Mouse (Mus musculus): ENCODE results near the gene Rtp4. TPM values are rescaled to one million over a fixed set of nuclear protein-coding genes. Genes with fewer than 3 reads are reported as not detected.

Rtp4 gene
- polyA plus RNA-seq, 1 experiment from 2014 or later: 8.4 TPM

DNA sequence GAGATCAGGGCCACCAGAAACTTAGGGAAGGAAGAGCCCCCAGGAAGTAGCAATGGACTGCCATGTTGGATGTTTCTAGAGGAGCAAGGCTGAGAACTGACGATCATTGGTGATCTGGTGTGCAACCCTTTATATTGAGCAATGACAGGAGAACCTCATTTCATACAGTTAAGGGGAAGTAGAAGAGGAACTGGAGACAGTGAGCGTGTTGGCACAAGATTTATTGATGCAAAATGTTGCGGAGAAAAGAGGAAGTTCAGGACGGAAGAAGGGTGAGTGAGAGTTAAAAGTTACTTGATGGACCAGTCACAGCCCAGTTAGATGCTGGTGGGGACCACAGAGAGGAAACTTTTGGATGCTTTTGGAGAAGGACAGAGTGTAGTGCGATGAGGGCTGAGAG lies 37.1 kb downstream of the Rtp4 start:
- Histone ChIP-seq H3K27me3 (ENCODE audit: insufficient read depth, low read length) (no peaks in the 10 kb centered on the region), H3K36me3 (ENCODE audit: insufficient read depth, low read length) (no peaks in the 10 kb centered on the region), H3K9me3 (ENCODE audit: low read length) (no peaks in the 10 kb centered on the region), H3K27ac (ENCODE audit: low read length) (no peak overlapping the region), H3K4me3 (ENCODE audit: low read length) (no peak overlapping the region), H3K4me2 (replicated peaks; ENCODE audit: low read depth, low read length) (no peak overlapping the region), H3K4me1 (ENCODE audit: insufficient read depth, low read length) (0 out of 2 replicates have a peak, but pooled peaks cover 3% of the 10 kb centered on the region), H3K9ac (replicated peaks; ENCODE audit: low read length) (no peak overlapping the region)
- ATAC-seq (ENCODE audit: low FRiP score, low TSS enrichment): no peak
- 86% methylated on average over 5 of the region's 5 CpGs for WGBS

DNA sequence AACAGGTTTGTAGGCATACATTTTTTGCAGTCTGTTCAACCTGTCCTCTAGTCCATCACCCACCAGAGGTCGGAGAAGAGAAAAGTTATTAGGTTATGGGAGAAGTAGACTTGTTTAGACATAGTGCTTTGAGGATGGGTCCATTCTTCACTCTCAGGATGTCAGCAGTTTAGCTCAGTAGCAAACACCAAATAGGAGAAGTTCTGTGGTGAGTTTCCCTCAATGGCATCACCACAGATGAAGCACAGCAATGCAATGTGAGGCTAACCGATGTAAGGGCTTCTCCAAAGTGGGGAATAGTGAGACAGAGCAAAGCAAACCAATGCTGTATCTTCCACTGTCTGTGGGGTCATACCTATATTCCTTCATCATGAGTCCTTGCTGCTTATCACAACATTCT lies 37.6 kb downstream of the Rtp4 start:
- Histone ChIP-seq H3K9ac (replicated peaks; ENCODE audit: low read length) (no peak overlapping the region), H3K4me3 (ENCODE audit: low read length) (no peak overlapping the region), H3K4me2 (replicated peaks; ENCODE audit: low read depth, low read length) (no peak overlapping the region), H3K36me3 (ENCODE audit: insufficient read depth, low read length) (no peaks in the 10 kb centered on the region), H3K9me3 (ENCODE audit: low read length) (no peaks in the 10 kb centered on the region), H3K27ac (ENCODE audit: low read length) (no peak overlapping the region), H3K4me1 (ENCODE audit: insufficient read depth, low read length) (0 out of 2 replicates have a peak, but pooled peaks cover 3% of the 10 kb centered on the region), H3K27me3 (ENCODE audit: insufficient read depth, low read length) (no peaks in the 10 kb centered on the region)
- ATAC-seq (ENCODE audit: low FRiP score, low TSS enrichment): no peak
- WGBS: 89% methylated on average over 2 of the region's 2 CpGs

DNA sequence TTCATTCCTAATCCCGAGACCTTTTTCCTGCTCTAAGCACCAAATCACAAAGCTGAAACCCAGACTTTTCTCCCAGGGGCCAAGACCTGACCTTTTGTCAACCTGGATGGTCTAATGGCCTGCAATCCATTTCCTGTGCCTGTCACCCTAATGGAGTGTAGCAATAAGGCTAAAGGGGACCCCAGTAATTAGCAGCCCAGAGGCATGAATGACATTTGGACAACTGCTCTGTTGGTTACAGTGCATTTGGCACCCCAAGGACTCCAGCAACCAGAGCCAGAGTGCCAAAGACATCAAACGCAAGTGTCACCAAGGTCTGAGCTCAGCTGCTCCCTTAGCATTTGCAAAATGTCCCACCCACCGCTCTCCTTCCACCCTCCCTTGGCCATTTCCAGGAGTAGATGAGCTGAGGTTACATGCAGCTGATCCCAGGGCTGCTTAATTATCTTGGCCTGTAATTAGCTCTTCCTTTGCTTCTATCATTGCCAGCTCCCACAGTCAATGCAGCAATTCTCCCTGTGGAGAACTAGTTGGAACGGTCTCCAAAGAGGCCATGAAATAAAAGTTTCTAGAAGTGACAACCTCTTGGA lies 48.4 kb downstream of the Rtp4 start:
- Histone ChIP-seq H3K4me3 (ENCODE audit: low read length) (no peak overlapping the region), H3K27ac (ENCODE audit: low read length) (no peak overlapping the region), H3K4me1 (ENCODE audit: insufficient read depth, low read length) (no peaks in the 10 kb centered on the region), H3K36me3 (ENCODE audit: insufficient read depth, low read length) (no peaks in the 10 kb centered on the region), H3K27me3 (ENCODE audit: insufficient read depth, low read length) (no peaks in the 10 kb centered on the region), H3K9ac (replicated peaks; ENCODE audit: low read length) (no peak overlapping the region), H3K4me2 (replicated peaks; ENCODE audit: low read depth, low read length) (no peak overlapping the region), H3K9me3 (ENCODE audit: low read length) (no peaks in the 10 kb centered on the region)
- WGBS: 26% methylated on average over 4 of the region's 4 CpGs
- no peak for ATAC-seq (ENCODE audit: low FRiP score, low TSS enrichment)

DNA sequence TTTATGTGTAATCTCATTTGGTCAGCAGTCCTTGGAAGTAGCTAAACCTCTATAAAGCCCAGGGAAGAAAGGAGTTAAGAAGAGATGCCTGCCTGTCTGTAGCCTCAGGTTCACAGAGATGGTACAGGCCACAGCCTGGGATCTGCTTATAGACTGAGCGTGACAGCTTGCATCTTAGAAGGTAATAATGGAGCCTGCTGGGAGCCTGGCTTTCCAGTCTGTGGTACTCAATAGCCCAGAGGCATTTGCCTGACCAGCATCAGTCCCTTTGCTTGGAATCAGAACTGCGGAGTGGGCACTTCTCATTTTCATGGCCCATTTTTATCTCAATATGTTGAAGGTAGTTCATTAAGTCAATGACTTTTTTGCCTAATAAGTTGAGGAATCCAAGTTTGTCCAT lies 54.5 kb downstream of the Rtp4 start:
- H3K36me3 ChIP-seq (ENCODE audit: insufficient read depth, low read length): no peaks in the 10 kb centered on the region
- H3K4me1 ChIP-seq (ENCODE audit: insufficient read depth, low read length): no peaks in the 10 kb centered on the region
- H3K4me2 ChIP-seq (replicated peaks; ENCODE audit: low read depth, low read length): no peak overlapping the region
- WGBS: 93% methylated on average over 2 of the region's 2 CpGs
- no peak overlapping the region for H3K9ac ChIP-seq (replicated peaks; ENCODE audit: low read length)
- no peaks in the 10 kb centered on the region for H3K27me3 ChIP-seq (ENCODE audit: insufficient read depth, low read length)
- no peaks in the 10 kb centered on the region for H3K9me3 ChIP-seq (ENCODE audit: low read length)
- H3K4me3 ChIP-seq (ENCODE audit: low read length): no peak overlapping the region
- no peak for ATAC-seq (ENCODE audit: low FRiP score, low TSS enrichment)
- H3K27ac ChIP-seq (ENCODE audit: low read length): no peak overlapping the region

DNA sequence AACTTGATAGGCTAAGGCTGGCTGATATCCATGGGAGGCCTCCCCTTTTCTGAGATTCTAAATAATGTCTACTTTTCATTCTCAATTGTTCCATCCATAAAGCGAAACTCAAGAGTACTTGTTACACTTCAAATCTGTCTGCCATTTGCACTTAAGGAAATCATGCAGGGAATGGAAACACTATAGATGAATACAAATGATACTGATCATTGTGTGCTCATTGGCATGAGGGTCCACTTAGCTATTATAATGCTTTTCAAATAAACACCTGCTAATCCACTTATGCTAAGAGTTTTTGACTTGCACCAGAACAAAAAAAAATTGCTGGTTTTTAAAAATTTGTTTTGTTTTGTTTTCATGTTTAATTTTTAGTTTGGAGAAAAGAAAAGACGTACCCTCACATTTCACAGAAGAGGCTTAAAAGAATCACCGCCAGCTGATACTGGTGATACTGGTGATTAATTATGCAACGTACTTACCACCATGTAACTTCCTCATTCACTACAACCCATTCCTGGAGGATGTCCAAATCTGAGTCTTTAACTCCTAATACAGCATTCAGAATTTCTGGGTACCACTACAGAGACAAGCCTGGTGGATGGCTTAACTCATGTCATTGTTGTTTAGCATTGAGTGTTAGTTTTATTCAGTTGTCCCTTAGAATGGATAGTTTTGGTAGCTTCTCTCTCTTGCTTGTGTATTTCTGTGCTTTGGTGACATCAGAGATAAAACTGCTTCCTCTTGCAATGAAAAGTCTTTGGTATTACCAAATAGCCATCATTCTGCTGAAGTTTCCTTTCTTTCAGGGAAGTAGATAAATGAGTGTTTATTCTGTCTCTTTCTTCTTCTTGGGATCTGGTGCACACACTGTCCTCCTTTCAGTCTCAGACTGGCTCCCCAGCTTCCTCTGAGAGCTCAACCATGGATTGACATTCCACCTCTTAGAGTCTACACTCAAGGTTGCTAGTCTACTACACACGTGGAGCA lies 71.3 kb downstream of the Rtp4 start:
- no peaks in the 10 kb centered on the region for H3K27me3 ChIP-seq (ENCODE audit: insufficient read depth, low read length)
- no peaks in the 10 kb centered on the region for H3K4me1 ChIP-seq (ENCODE audit: insufficient read depth, low read length)
- ATAC-seq (ENCODE audit: low FRiP score, low TSS enrichment): no peak
- H3K4me2 ChIP-seq (replicated peaks; ENCODE audit: low read depth, low read length): no peak overlapping the region
- H3K4me3 ChIP-seq (ENCODE audit: low read length): no peak overlapping the region
- no peaks in the 10 kb centered on the region for H3K36me3 ChIP-seq (ENCODE audit: insufficient read depth, low read length)
- H3K27ac ChIP-seq (ENCODE audit: low read length): no peak overlapping the region
- WGBS: 82% methylated on average over 5 of the region's 5 CpGs
- H3K9me3 ChIP-seq (ENCODE audit: low read length): peaks cover 11% of the 10 kb centered on the region
- H3K9ac ChIP-seq (replicated peaks; ENCODE audit: low read length): no peak overlapping the region

DNA sequence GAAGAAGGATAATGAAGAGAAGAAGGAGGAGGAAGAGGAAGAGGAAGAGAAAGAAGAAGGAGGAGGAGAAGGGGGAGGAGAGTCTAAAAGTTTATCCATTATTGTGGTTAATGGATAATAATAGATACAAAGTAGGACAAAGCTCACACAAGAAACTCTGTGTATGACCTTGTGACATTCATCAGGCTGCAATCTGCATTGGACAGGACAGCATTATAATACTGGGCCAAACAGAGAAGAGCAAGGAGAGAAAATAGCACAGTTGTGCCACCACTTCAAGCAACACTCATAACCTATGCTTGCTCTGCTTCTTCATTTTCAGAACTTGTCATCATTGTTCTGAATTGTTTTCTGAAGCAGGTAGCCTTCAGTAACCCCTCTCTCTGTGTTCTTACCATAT lies 72.4 kb downstream of the Rtp4 start:
- no peak for ATAC-seq (ENCODE audit: low FRiP score, low TSS enrichment)
- Histone ChIP-seq H3K27ac (ENCODE audit: low read length) (no peak overlapping the region), H3K4me1 (ENCODE audit: insufficient read depth, low read length) (no peaks in the 10 kb centered on the region), H3K9ac (replicated peaks; ENCODE audit: low read length) (no peak overlapping the region), H3K4me2 (replicated peaks; ENCODE audit: low read depth, low read length) (no peak overlapping the region), H3K9me3 (ENCODE audit: low read length) (peaks cover 11% of the 10 kb centered on the region), H3K36me3 (ENCODE audit: insufficient read depth, low read length) (no peaks in the 10 kb centered on the region), H3K27me3 (ENCODE audit: insufficient read depth, low read length) (no peaks in the 10 kb centered on the region), H3K4me3 (ENCODE audit: low read length) (no peak overlapping the region)

DNA sequence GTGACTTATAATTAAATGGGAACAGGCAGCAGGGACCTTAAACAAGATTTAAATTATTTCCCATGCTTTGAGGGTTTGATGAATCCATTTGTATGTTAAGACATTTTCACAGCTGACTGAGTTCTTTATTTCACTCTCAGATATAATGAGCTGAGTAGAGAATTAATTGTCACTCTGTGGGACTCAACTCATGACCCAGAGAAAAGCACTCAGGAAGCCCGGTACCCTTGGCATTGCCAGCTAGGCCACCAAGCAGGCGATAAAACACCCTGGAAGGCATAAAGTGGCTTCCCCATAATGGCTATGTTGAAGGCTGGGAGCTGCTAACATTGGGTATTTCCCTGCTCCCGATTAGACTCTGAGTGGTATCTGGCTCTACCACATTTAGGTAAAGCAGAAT lies 76.6 kb downstream of the Rtp4 start:
- H3K9me3 ChIP-seq (ENCODE audit: low read length): no peaks in the 10 kb centered on the region
- H3K36me3 ChIP-seq (ENCODE audit: insufficient read depth, low read length): no peaks in the 10 kb centered on the region
- H3K4me2 ChIP-seq (replicated peaks; ENCODE audit: low read depth, low read length): no peak overlapping the region
- H3K4me3 ChIP-seq (ENCODE audit: low read length): no peak overlapping the region
- H3K27me3 ChIP-seq (ENCODE audit: insufficient read depth, low read length): no peaks in the 10 kb centered on the region
- no peaks in the 10 kb centered on the region for H3K4me1 ChIP-seq (ENCODE audit: insufficient read depth, low read length)
- no peak overlapping the region for H3K9ac ChIP-seq (replicated peaks; ENCODE audit: low read length)
- ATAC-seq (ENCODE audit: low FRiP score, low TSS enrichment): no peak
- 83% methylated on average over 3 of the region's 3 CpGs for WGBS
- H3K27ac ChIP-seq (ENCODE audit: low read length): no peak overlapping the region

DNA sequence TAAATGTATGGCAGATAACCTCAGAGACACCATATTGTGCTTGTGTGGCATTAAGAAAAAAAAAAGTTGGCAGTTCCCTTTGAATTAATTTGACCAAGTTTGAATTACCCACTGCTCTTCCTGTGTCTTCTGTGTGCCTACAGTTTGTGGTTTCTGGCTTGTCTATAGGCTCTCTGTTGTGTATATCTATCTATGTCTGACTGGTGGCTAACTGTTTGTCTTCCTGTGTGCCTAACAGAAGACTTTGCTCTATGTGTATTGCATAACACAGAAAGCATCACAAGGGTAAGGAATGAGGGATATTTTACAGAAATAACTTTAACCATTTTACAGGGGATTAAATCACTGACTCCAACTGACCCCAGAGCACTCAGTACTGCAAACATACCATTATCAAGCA lies 77.9 kb downstream of the Rtp4 start:
- no peak overlapping the region for H3K4me2 ChIP-seq (replicated peaks; ENCODE audit: low read depth, low read length)
- H3K4me1 ChIP-seq (ENCODE audit: insufficient read depth, low read length): no peaks in the 10 kb centered on the region
- H3K9ac ChIP-seq (replicated peaks; ENCODE audit: low read length): no peak overlapping the region
- H3K27me3 ChIP-seq (ENCODE audit: insufficient read depth, low read length): no peaks in the 10 kb centered on the region
- no peak overlapping the region for H3K4me3 ChIP-seq (ENCODE audit: low read length)
- H3K9me3 ChIP-seq (ENCODE audit: low read length): no peaks in the 10 kb centered on the region
- no peak overlapping the region for H3K27ac ChIP-seq (ENCODE audit: low read length)
- H3K36me3 ChIP-seq (ENCODE audit: insufficient read depth, low read length): no peaks in the 10 kb centered on the region
- no peak for ATAC-seq (ENCODE audit: low FRiP score, low TSS enrichment)

DNA sequence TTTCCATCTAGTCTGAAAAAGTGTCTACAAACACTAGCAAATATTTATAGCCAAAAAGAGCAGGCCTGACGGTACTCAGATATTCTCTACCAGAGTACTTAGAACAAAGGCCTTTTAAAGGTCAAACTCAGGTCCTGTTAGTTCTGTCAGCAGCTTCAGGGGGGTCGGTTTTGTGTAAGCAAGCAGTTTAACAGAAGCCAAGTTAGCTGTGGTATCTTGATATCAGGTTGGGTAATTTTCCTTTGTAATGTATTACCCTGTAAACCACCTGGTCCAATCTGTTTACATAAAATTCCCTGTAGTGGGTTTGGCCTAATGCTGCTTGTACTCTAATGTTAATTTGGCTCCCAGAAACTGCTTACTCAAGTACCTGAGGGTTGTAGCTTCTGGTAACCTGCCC lies 86.1 kb downstream of the Rtp4 start:
- no peak overlapping the region for H3K4me3 ChIP-seq (ENCODE audit: low read length)
- H3K4me1 ChIP-seq (ENCODE audit: insufficient read depth, low read length): no peaks in the 10 kb centered on the region
- ATAC-seq (ENCODE audit: low FRiP score, low TSS enrichment): no peak
- H3K27ac ChIP-seq (ENCODE audit: low read length): no peak overlapping the region
- WGBS: 59% methylated on average over 2 of the region's 2 CpGs
- H3K4me2 ChIP-seq (replicated peaks; ENCODE audit: low read depth, low read length): no peak overlapping the region
- H3K27me3 ChIP-seq (ENCODE audit: insufficient read depth, low read length): no peaks in the 10 kb centered on the region
- H3K9ac ChIP-seq (replicated peaks; ENCODE audit: low read length): no peak overlapping the region
- H3K9me3 ChIP-seq (ENCODE audit: low read length): peaks cover 5% of the 10 kb centered on the region; the same call in 1 of the 2 replicates
- no peaks in the 10 kb centered on the region for H3K36me3 ChIP-seq (ENCODE audit: insufficient read depth, low read length)

DNA sequence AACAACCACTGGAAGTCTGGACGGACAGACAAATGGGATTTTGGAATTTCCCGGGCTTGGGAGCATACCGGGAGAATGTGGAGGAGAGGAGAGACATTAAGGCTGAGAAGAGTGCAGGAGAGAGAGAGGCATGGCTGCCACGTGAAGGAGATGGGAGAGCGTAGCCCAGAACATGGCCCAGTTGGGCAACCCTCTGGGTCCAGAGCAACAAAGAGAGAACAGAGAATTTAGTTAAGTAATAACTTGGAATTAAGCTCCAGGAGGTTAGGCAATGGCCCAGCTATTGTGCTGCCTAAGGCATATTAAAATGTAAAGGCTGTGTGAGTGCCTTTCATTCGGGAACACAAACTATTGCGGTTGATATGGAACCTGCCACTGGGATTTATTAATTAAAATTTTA lies 86.6 kb downstream of the Rtp4 start:
- Histone ChIP-seq H3K4me3 (ENCODE audit: low read length) (no peak overlapping the region), H3K27me3 (ENCODE audit: insufficient read depth, low read length) (no peaks in the 10 kb centered on the region), H3K36me3 (ENCODE audit: insufficient read depth, low read length) (no peaks in the 10 kb centered on the region), H3K9me3 (ENCODE audit: low read length) (peaks cover 5% of the 10 kb centered on the region; the same call in 1 of the 2 replicates), H3K27ac (ENCODE audit: low read length) (no peak overlapping the region), H3K4me1 (ENCODE audit: insufficient read depth, low read length) (no peaks in the 10 kb centered on the region), H3K4me2 (replicated peaks; ENCODE audit: low read depth, low read length) (no peak overlapping the region), H3K9ac (replicated peaks; ENCODE audit: low read length) (no peak overlapping the region)
- no peak for ATAC-seq (ENCODE audit: low FRiP score, low TSS enrichment)
- WGBS: 89% methylated on average over 7 of the region's 7 CpGs
